Mouse (Mus musculus) midbrain, postnatal 0 days (tissue): ENCODE measurements at regions not wholly inside any gene's neighbourhood (a gene's known extent, or its start where the extent isn't known, plus 50 kb on each side); places are given as distances from the start of the nearest gene placed in this dataset.

Experiments
- ATAC-seq: fragments of 200-750 bp; cut with Nextera tagmentation; 2 replicates; pipeline ENCODE4 v1.8.0; 2017; ENCODE audit warnings: moderate number of reproducible peaks, mild to moderate bottlenecking, moderate TSS enrichment, moderate library complexity; ENCODE audit not compliant: low FRiP score
- DNase-seq: peaks from one replicate; pipeline ENCODE4 v3.0.0-alpha.2; 2015; ENCODE audit warnings: low spot score
- H3K27ac ChIP-seq: fragments of 300-500 bp; sonication (generic); 2 replicates; pipeline ENCODE4 v1.5.1; 2014; ENCODE audit warnings: low read depth, mild to moderate bottlenecking, low read length, mixed read lengths
- H3K27me3 ChIP-seq: fragments of 300-500 bp; sonication (generic); 2 replicates; pipeline ENCODE4 v1.6.1; 2014; ENCODE audit warnings: low read length, control low read depth, mixed read lengths; ENCODE audit not compliant: insufficient read depth
- H3K36me3 ChIP-seq: fragments of 300-500 bp; sonication (generic); 2 replicates; pipeline ENCODE4 v1.6.1; 2014; ENCODE audit warnings: low read length, control low read depth, mixed read lengths; ENCODE audit not compliant: insufficient read depth
- H3K4me1 ChIP-seq: fragments of 300-500 bp; sonication (generic); 2 replicates; pipeline ENCODE4 v1.6.1; 2014; ENCODE audit warnings: mild to moderate bottlenecking, control low read depth, antibody characterized with exemption, low read length, mixed read lengths; ENCODE audit not compliant: insufficient read depth
- H3K4me2 ChIP-seq: fragments of 300-500 bp; sonication (generic); 2 replicates; pipeline ENCODE4 v1.6.1; 2014; ENCODE audit warnings: low read depth, mild to moderate bottlenecking, low read length, mixed read lengths; ENCODE audit not compliant: poor library complexity, severe bottlenecking
- H3K4me3 ChIP-seq: fragments of 300-500 bp; sonication (generic); 2 replicates; pipeline ENCODE4 v1.5.1; 2014; ENCODE audit warnings: low read depth, mild to moderate bottlenecking, low read length, moderate library complexity
- H3K9ac ChIP-seq: fragments of 300-500 bp; sonication (generic); replicated peaks from 2 replicates; pipeline ENCODE4 v1.6.1; 2014; ENCODE audit warnings: mild to moderate bottlenecking, low read length, moderate library complexity, mixed read lengths; ENCODE audit not compliant: poor library complexity, severe bottlenecking
- H3K9me3 ChIP-seq: fragments of 300-500 bp; sonication (generic); 2 replicates; pipeline ENCODE4 v1.6.1; 2016; ENCODE audit warnings: low read length, control low read depth
- CTCF ChIP-seq: IDR thresholded peaks from 2 replicates; pipeline ENCODE4 v1.5.1; 2016; ENCODE audit warnings: antibody characterized with exemption, mild to moderate bottlenecking
- WGBS: fragments of 180-500 bp; shearing (Covaris S2); extraction: QIAGEN DNeasy Blood & Tissue Kit; methylation state at CpG from one replicate; pipeline ENCODE4 v1.1.7; 2014; 5-methylcytosine and 5-hydroxymethylcytosine counted together

GRCm38 (mm10) chr14:102019320-102019719, 289.6 kb downstream of the Lmo7 start:
- H3K27ac ChIP-seq, result no peak overlapping the region
- no peaks in the 10 kb centered on the region for H3K27me3 ChIP-seq
- H3K9ac ChIP-seq, result no peak overlapping the region
- no peak for DNase-seq
- H3K4me3 ChIP-seq, result no peak overlapping the region
- H3K4me1 ChIP-seq, result no peaks in the 10 kb centered on the region
- ATAC-seq, result no peak
- no peak overlapping the region for H3K4me2 ChIP-seq
- no peaks in the 10 kb centered on the region for H3K36me3 ChIP-seq
- H3K9me3 ChIP-seq, result no peaks in the 10 kb centered on the region
- TF ChIP-seq CTCF, result no peak
- 91% methylated on average over 2 of the region's 2 CpGs for WGBS

GRCm38 (mm10) chr14:102016572-102016971, 286.8 kb downstream of the Lmo7 start:
- Histone ChIP-seq H3K9ac (no peak overlapping the region), H3K36me3 (no peaks in the 10 kb centered on the region), H3K4me2 (no peak overlapping the region), H3K27ac (no peak overlapping the region), H3K9me3 (no peaks in the 10 kb centered on the region), H3K4me3 (no peak overlapping the region), H3K27me3 (no peaks in the 10 kb centered on the region), H3K4me1 (no peaks in the 10 kb centered on the region)
- TF ChIP-seq CTCF, result no peak
- no peak for ATAC-seq
- no peak for DNase-seq

GRCm38 (mm10) chr14:102014976-102015603, 285.3 kb downstream of the Lmo7 start:
- ATAC-seq (no peak), DNase-seq (no peak)
- H3K27ac ChIP-seq, result no peak overlapping the region
- no peak overlapping the region for H3K4me3 ChIP-seq
- no peak overlapping the region for H3K9ac ChIP-seq
- TF ChIP-seq CTCF, result no peak
- H3K4me2 ChIP-seq, result no peak overlapping the region
- 83% methylated on average over 13 of the region's 13 CpGs for WGBS
- no peaks in the 10 kb centered on the region for H3K36me3 ChIP-seq
- no peaks in the 10 kb centered on the region for H3K4me1 ChIP-seq
- H3K9me3 ChIP-seq, result no peaks in the 10 kb centered on the region
- no peaks in the 10 kb centered on the region for H3K27me3 ChIP-seq

GRCm38 (mm10) chr14:102013238-102013637, 283.5 kb downstream of the Lmo7 start:
- H3K9ac ChIP-seq, result no peak overlapping the region
- H3K27ac ChIP-seq, result no peak overlapping the region
- 92% methylated on average over 3 of the region's 3 CpGs for WGBS
- no peak overlapping the region for H3K4me3 ChIP-seq
- no peaks in the 10 kb centered on the region for H3K27me3 ChIP-seq
- ATAC-seq, result no peak
- no peak for DNase-seq
- TF ChIP-seq CTCF, result no peak
- H3K36me3 ChIP-seq, result no peaks in the 10 kb centered on the region
- H3K9me3 ChIP-seq, result no peaks in the 10 kb centered on the region
- no peak overlapping the region for H3K4me2 ChIP-seq
- H3K4me1 ChIP-seq, result no peaks in the 10 kb centered on the region

GRCm38 (mm10) chr14:101997535-101997934, 267.8 kb downstream of the Lmo7 start:
- no peaks in the 10 kb centered on the region for H3K4me1 ChIP-seq
- no peaks in the 10 kb centered on the region for H3K9me3 ChIP-seq
- no peak overlapping the region for H3K4me3 ChIP-seq
- no peak overlapping the region for H3K4me2 ChIP-seq
- no peaks in the 10 kb centered on the region for H3K27me3 ChIP-seq
- H3K9ac ChIP-seq, result no peak overlapping the region
- DNase-seq (no peak), ATAC-seq (no peak)
- H3K27ac ChIP-seq, result no peak overlapping the region
- 23% methylated on average over 4 of the region's 4 CpGs for WGBS
- TF ChIP-seq CTCF, result no peak
- H3K36me3 ChIP-seq, result no peaks in the 10 kb centered on the region

GRCm38 (mm10) chr14:101984401-101984800, 254.6 kb downstream of the Lmo7 start:
- 16% methylated on average over 2 of the region's 2 CpGs for WGBS
- no peak overlapping the region for H3K4me2 ChIP-seq
- H3K4me3 ChIP-seq, result no peak overlapping the region
- no peaks in the 10 kb centered on the region for H3K27me3 ChIP-seq
- no peak overlapping the region for H3K27ac ChIP-seq
- no peaks in the 10 kb centered on the region for H3K4me1 ChIP-seq
- no peaks in the 10 kb centered on the region for H3K9me3 ChIP-seq
- no peaks in the 10 kb centered on the region for H3K36me3 ChIP-seq
- no peak for TF ChIP-seq CTCF
- no peak overlapping the region for H3K9ac ChIP-seq
- no peak for DNase-seq
- ATAC-seq, result no peak
